Mouse (Mus musculus): ENCODE data around the gene Tmem238.
A peak's percentile ranks its signal among the peaks of the same experiment; 100 is the strongest.

Tmem238 gene

GRCm38 (mm10) chr7:4792278-4793212 lies 3.1 kb upstream of the Tmem238 start, which contains the start of gene Rpl28:
TSS of gene Rpl28 (plus strand) at chr7:4792874.
- DNase-seq = peak; percentile 90

DNA sequence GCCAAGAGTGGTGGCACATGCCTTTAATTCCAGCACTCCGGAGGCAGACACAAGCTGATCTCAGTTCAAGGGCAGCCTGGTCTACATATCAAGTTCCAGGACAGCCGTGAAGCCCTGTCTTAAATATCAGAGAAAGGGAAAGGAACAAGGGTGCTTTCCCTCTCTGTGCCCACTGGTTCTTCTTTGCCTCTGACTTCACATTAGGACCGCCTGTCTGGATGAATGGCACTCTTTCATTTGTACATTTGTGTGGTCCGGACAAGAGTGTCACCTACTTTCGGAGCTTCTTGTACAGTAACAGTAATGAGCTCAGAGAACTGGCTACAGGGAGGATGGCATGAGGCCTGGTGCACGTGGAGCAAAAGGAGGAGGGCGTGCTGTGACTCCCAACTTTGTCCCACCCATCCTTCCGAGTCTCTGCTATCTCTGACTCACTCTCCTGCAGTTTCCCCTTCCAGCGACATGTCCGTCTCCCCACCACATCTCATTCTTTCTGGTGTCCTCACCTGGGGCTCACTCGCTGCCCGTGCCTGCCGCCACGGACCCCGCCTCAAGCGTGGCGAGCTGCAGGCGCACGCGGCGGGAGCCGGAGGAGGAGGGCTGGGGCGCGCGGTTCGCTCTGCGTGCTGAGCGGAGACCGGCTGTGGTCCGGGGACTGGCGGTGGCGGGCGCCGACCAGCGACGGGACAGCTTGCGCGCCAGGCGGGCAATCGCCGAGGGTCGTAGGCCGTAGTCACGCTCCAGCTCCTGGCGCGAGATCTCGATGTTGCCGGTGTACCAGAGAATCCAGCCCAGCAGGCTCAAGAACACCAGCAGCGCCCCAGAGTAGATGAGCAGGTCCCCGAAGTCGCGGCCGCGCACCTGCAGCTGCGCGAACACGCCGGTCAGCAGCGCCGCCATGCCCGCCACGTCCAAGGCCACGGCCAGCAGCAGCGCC lies 689 bp downstream of the Tmem238 start:
- peak; percentile 53 for DNase-seq

- peak; percentile 70 for DNase-seq
Observed at GRCm38 (mm10) chr7:4783667-4784268, 5.7 kb downstream of the Tmem238 start.

GRCm38 (mm10) chr7:4782759-4783158 lies 6.7 kb downstream of the Tmem238 start, which contains the start of the genes Il11 and Tmem190:
TSS of gene Il11 (minus strand) at chr7:4782859.
TSS of gene Tmem190 (plus strand) at chr7:4782937.
- DNase-seq = no peak

- no peak for DNase-seq
Observed at GRCm38 (mm10) chr7:4782130-4782529, 7.3 kb downstream of the Tmem238 start.

- DNase-seq = no peak
Observed at GRCm38 (mm10) chr7:4779921-4780320, 9.5 kb downstream of the Tmem238 start.

DNA sequence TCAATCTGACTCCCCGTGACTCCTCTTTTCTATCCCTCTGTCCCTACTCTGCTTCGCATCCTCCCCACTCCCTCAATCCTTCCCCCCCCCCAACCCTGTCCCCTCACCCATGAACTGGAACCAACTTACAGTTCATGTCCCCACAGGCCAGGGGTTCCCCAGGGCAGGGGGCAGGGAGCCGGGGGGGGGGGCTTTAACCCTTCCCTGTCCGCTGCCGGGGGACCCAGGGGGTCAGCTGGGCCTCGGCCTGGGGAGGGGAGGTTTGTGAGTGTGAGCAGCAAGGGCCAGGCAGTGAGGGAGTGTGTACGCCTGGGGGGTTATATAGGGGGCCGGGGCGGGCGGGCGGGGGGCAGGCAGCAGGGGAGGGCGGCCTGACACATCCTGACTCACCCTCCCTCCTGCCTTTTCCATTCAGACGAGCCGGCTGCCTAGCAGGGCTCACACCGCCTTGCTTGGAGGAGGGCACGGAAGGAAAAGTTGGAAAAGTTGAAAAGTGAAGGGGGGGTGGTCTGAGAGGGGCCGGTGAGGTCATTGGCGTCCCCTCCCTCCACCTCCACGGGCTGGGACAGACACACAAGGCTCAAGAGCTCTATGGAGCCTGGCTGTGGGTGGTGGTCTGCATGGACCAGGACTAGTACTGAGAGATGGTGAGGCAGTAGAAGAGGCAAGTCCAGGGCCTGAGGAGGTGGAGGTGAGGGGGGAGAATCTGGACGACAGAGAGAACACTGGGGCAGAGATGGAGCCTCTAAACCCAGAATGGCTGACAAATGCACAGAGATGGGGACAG lies 11.4 kb downstream of the Tmem238 start:
- DNase-seq = no peak

DNA sequence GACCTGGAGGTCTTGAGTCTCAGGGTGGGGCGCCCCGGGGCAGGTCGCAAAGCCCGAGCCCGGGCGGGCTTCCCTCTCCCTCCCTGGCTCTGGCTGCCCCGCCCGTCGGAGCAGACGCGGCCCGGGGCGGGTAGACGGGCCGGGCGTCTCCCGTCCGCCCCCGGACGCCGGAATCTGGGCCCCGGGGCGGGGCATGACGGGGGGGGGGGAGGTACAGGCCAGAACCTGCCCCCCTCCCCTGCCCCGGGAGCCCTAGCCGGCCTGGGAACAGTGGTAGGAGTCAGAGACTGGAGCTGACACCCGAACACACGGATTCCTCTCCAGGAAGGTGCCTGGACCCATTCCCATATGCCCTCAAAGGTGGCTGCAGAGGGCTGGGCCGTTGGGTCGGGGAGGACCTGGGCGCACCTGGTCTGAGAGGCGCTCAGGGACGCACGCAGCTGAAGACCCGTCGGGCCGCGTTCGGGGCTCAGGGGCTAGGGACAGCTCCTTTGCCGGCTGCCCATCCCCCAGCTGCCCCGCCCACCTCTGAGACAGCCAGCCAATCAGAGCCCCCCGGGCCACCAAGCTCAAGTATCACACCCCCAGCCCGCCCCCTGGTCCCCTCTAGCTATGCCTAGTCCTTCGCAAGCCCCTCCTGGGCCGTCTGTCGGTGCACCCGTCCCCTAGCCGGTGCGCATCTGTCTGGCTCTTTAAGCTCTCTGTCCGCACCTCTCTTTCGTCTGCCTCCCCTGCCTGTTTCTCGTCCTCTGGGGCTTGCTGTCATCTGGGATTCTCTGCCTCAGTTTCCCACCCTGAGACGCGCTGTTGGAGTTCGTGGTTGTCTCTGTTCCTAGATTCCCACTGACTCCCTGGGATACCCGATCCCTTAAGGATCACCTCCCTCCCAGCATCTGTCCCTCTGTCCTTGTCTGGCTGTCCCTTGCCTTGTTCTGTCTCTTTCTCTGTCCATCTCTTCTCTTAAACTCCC lies 12.3 kb downstream of the Tmem238 start:
- DNase-seq = no peak

DNA sequence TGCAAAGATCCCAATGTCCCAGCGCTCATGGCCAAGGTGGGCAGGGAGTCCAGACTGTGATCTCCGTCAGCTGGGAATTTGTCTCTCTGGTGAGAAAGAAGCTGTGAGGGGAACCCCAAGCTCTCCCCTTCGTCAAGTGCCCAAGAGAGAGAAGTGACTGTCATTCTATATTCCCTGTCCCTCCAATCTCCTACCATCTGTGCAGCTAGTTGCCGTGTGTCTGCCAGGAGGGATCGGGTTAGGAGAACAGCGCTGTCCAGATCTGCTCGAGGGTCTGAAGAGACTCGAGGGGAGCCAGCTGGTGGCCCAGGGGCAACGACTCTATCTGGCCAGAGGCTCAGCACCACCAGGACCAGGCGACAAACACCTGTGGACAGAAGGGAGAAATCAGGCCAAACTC lies 13.3 kb downstream of the Tmem238 start:
- no peak for DNase-seq

- DNase-seq = no peak
Observed at GRCm38 (mm10) chr7:4771202-4771601, 18.3 kb downstream of the Tmem238 start, which contains the start of gene Fam71e2. TSS of gene Fam71e2 (minus strand) at chr7:4771302.

DNA sequence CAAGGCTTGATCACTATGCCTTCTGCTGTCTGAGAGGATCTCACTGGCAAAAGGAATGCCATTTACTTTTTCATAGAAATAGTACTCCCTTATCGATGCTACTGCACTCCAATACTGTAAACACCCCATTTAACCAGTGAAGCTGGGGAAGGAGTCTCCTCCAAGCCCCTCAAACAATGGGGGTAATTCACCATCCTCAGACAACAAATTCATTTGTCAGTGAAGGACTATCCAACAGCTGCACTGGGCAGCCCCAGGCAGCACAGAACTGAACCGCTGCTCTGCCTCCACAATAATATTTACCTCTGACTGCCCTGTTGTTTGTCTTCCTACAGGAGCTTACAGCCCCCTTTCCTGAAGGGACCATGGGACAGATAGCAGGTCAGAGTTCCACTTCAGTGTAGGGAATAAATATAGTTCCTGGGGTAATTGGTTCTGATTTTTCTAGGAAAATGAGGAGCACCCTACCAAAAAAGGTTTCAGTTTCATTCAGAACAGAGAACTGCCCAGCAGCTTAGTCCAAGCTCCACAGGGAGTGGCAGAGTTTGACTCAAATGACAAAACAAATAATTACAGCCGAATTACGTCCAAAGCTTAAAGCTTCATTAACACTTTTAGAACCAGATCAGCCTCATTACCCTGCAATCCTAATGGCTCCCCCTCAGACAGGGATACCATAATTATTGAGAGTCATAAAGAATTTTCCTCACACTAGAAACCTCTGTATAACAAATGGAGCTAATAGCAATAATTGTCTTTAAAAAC lies 24.3 kb downstream of the Tmem238 start:
- no peak for DNase-seq

DNA sequence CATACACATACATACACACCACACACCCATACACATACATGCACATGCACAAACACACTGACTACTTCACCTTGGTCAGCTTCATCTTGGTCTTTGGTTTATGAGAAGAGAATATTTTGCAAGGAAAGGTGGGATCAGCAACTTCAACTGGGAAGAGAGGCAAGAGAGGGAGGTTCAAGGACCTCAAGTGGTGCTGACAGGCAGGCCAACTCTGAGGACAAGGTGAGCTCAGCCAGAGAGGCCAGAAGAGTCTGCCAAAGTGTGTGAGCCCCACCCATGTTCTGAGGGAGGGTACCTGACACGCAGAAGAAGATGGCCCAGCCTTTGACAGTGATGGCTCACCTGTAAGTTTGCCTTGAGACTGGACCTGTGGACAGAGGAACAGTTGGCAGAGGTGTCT lies 29.8 kb downstream of the Tmem238 start:
- DNase-seq = no peak

GRCm38 (mm10) chr7:4752821-4753570 lies 36.5 kb downstream of the Tmem238 start, which contains the start of gene Cox6b2:
TSS of gene Cox6b2 (minus strand) at chr7:4753094.
- no peak for DNase-seq

DNA sequence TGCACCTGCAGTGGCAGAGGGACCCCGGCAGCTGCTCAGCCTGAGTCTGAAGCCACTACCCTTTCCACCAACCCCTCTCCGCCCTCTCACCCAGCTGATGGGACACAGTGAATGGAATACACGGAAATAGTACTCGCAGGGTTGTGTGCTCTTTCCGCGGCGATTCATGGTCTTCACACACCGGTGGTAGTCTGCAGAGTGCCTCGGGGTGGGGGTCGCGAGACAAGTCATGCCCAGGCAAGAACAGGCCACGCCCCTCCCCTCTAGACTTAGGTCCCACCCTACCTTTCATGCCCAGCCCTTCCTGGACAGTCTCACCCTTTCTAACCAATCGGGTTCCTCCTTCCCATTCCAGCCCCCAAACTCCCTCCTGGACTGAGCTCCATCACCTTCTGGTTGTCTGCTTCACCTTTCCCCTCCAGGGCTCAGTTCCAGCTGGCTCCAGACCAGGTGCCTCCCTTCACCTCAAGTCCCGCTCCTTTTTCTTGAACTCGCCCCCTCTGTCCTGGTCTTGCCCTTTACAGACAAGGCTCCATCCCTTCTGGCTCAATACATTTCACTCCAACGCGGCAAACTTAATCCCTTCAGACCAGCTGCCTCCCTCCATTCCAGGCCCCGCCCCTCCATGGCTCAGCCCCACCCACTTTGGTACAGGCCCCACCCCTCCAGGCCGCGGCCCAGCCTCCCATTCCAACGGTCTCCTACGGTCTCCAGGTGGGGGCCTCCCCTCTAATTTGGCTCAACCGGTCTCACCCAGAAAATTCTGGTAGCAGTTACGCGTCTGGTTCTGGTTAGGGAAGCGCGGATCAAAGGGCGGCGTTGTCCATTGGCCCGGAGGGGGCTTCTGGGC lies 37.3 kb downstream of the Tmem238 start:
- DNase-seq = no peak

- no peak for DNase-seq
Observed at GRCm38 (mm10) chr7:4749169-4749568, 40.3 kb downstream of the Tmem238 start.

GRCm38 (mm10) chr7:4748321-4748720 lies 41.1 kb downstream of the Tmem238 start:
- DNase-seq = no peak

- no peak for DNase-seq
Observed at GRCm38 (mm10) chr7:4747156-4747899, 42.1 kb downstream of the Tmem238 start.

All from cerebellum, adult 11 months (tissue).